Comparison of ENCODE assay signal across 8 mouse cellular contexts in the genomic region with DNA sequence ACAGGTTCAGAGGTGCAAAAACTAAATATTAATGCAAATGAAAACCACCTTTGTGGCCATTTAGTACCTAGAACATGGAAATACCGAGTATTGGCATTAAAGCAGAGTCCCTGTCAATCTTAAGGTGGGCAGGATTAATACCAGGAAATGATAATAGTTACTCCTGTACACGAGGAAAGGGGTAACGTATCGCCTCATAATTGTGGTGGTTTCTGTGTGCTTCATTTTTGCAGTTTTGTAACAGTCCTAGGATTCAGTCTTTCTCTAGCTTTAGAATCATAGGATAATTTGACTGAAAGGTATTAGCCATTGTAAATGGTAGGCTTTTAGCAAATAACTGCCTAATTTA. TPM values are rescaled to one million over a fixed set of nuclear protein-coding genes. Genes with fewer than 3 reads are reported as not detected.
DNase-seq lines count a peak whose midpoint lies in the region; ATAC-seq and TF ChIP-seq lines count a peak whose summit lies in the region.

No protein-coding gene starts in this region.

- peak overlapping the region; percentile 95 for H3K4me2 ChIP-seq in heart, embryonic 15.5 days
- H3K4me2 ChIP-seq in hindbrain, embryonic 11.5 days (replicated peaks; ENCODE audit: low read depth, low read length): peak overlapping the region; percentile 87

- TF ChIP-seq CTCF in MEL (IDR thresholded peaks at IDR 0.05 in 2 of 3, conservative IDR thresholded peaks at IDR 0.05 in 1 of 3; ENCODE audit: control insufficient read depth in 1 of 3, insufficient read depth in 1 of 3, low read depth in 2 of 3, low read length in 3 of 3, poor library complexity in 1 of 3, severe bottlenecking in 1 of 3): no peak

- H3K79me2 ChIP-seq in MEL (ENCODE audit: control insufficient read depth, insufficient read depth, low read length, poor library complexity): peaks cover 32% of the 10 kb centered on the region

- no peak for ATAC-seq in heart, embryonic 15.5 days (replicated peaks; ENCODE audit: insufficient number of reproducible peaks, insufficient read depth, low FRiP score, low read depth)
- ATAC-seq in hindbrain, embryonic 11.5 days (ENCODE audit: low FRiP score): no peak

- no peaks in the 10 kb centered on the region for H3K27me3 ChIP-seq in heart, embryonic 15.5 days
- H3K27me3 ChIP-seq in MEL (ENCODE audit: control insufficient read depth in 1 of 2, insufficient read depth in 2 of 2, low read length in 2 of 2): no peaks in the 10 kb centered on the region
- no peaks in the 10 kb centered on the region for H3K27me3 ChIP-seq in hindbrain, embryonic 11.5 days (ENCODE audit: control insufficient read depth, insufficient read depth, low read length)
- H3K27me3 ChIP-seq in midbrain, embryonic 10.5 days (ENCODE audit: low read depth, poor library complexity, severe bottlenecking): no peaks in the 10 kb centered on the region; the same call in 1 of the 2 replicates

- no peak for TF ChIP-seq EP300 in MEL (IDR thresholded peaks at IDR 0.05; ENCODE audit: low read depth in 1 of 2, low read length in 2 of 2)

- peak overlapping the region; percentile 88; the same call in 1 of the 2 replicates for H3K9ac ChIP-seq in heart, embryonic 15.5 days
- H3K9ac ChIP-seq in MEL (ENCODE audit: control insufficient read depth, low read depth, low read length, poor library complexity, severe bottlenecking): peak overlapping the region; percentile 89
- H3K9ac ChIP-seq in hindbrain, embryonic 11.5 days (ENCODE audit: low read depth, low read length): peak overlapping the region; percentile 95; the same call in 1 of the 2 replicates

- H3K9me3 ChIP-seq in heart, embryonic 15.5 days (replicated peaks): no peaks in the 10 kb centered on the region
- no peaks in the 10 kb centered on the region for H3K9me3 ChIP-seq in MEL (replicated peaks; ENCODE audit: insufficient read depth, low read length)
- H3K9me3 ChIP-seq in hindbrain, embryonic 11.5 days (ENCODE audit: control insufficient read depth, low read length): no peaks in the 10 kb centered on the region
- no peaks in the 10 kb centered on the region for H3K9me3 ChIP-seq in midbrain, embryonic 10.5 days (replicated peaks)

- no peak for TF ChIP-seq POLR2A in MEL (IDR thresholded peaks at IDR 0.05; ENCODE audit: control insufficient read depth in 1 of 2, insufficient read depth in 1 of 2, low read depth in 1 of 2, low read length in 2 of 2, poor library complexity in 1 of 2)

- peaks cover 28% of the 10 kb centered on the region for H3K4me1 ChIP-seq in heart, embryonic 15.5 days (replicated peaks)
- peaks cover 3% of the 10 kb centered on the region in 2 experiments; a peak in 2 of 4 replicates for H3K4me1 ChIP-seq in MEL (ENCODE audit: control insufficient read depth in 1 of 2, insufficient read depth in 2 of 2, low read length in 2 of 2)
- peaks cover 7% of the 10 kb centered on the region; the same call in 1 of the 2 replicates for H3K4me1 ChIP-seq in hindbrain, embryonic 11.5 days (replicated peaks; ENCODE audit: control insufficient read depth, insufficient read depth, low read length)
- H3K4me1 ChIP-seq in midbrain, embryonic 10.5 days: peaks cover 32% of the 10 kb centered on the region

- WGBS in heart, embryonic 15.5 days: 35% methylated on average over 4 of the region's 4 CpGs
- WGBS in hindbrain, embryonic 11.5 days: 52% methylated on average over 4 of the region's 4 CpGs
- 64% methylated on average over 4 of the region's 4 CpGs for WGBS in midbrain, embryonic 10.5 days

- intact Hi-C loops in heart, postnatal 10 days (cut with DNase I): loop anchor here (2.0 to 10.0 kb wide), 4 partner anchors 76 to 321 kb away; partner anchors contain the start of gene Ttc7b

- H3K36me3 ChIP-seq in heart, embryonic 15.5 days: peaks cover 41% of the 10 kb centered on the region
- H3K36me3 ChIP-seq in MEL (ENCODE audit: control insufficient read depth in 1 of 2, insufficient read depth in 2 of 2, low read length in 2 of 2): peaks cover 3 to 13% of the 10 kb centered on the region in 2 experiments
- peaks cover 6% of the 10 kb centered on the region; the same call in 1 of the 2 replicates for H3K36me3 ChIP-seq in hindbrain, embryonic 11.5 days (ENCODE audit: control insufficient read depth, insufficient read depth, low read length)
- peaks cover 41% of the 10 kb centered on the region for H3K36me3 ChIP-seq in midbrain, embryonic 10.5 days

- H3K27ac ChIP-seq in heart, embryonic 15.5 days: no peak overlapping the region
- peak overlapping the region; percentile 71 for H3K27ac ChIP-seq in MEL (ENCODE audit: control insufficient read depth, low read depth, low read length)
- H3K27ac ChIP-seq in hindbrain, embryonic 11.5 days (ENCODE audit: low read depth, low read length): no peak overlapping the region
- no peak overlapping the region for H3K27ac ChIP-seq in midbrain, embryonic 10.5 days (replicated peaks)

- TF ChIP-seq RAD21 in MEL (IDR thresholded peaks at IDR 0.05; ENCODE audit: low read depth, low read length): no peak

- no peak for DNase-seq in heart, postnatal 10 days
- peak; percentile 63 for DNase-seq in MEL (ENCODE audit: low read depth, low spot score)
- DNase-seq in hindbrain, embryonic 11.5 days (ENCODE audit: low spot score): no peak
- no peak for DNase-seq in midbrain, embryonic 10.5 days (ENCODE audit: low spot score)
- no peak for DNase-seq in right cerebral cortex, postnatal 4 days
- DNase-seq in spleen, adult 12 weeks (ENCODE audit: low spot score): no peak
- no peak for DNase-seq in urinary bladder, postnatal 4 days (ENCODE audit: low spot score in 2 of 2)

- H3K4me3 ChIP-seq in heart, embryonic 15.5 days: peak overlapping the region; percentile 99
- peak overlapping the region; percentile 77 to 91 for H3K4me3 ChIP-seq in MEL (ENCODE audit: control insufficient read depth in 1 of 2, insufficient read depth in 1 of 2, low read depth in 2 of 2, low read length in 2 of 2)
- peak overlapping the region; percentile 100 for H3K4me3 ChIP-seq in hindbrain, embryonic 11.5 days (ENCODE audit: low read depth, low read length)
- H3K4me3 ChIP-seq in midbrain, embryonic 10.5 days: peak overlapping the region; percentile 100

TF ChIP-seq in MEL, 35 proteins besides CTCF, POLR2A, EP300 and RAD21 (continues in another document):
- TF ChIP-seq CHD2 (IDR thresholded peaks at IDR 0.05; ENCODE audit: low read length) (no peak), TCF12 (IDR thresholded peaks at IDR 0.05; ENCODE audit: low read depth, low read length) (no peak), MAX (IDR thresholded peaks at IDR 0.05; ENCODE audit: low read length) (no peak), TBP (IDR thresholded peaks at IDR 0.05; ENCODE audit: low read depth, low read length) (no peak), JUND (IDR thresholded peaks at IDR 0.05; ENCODE audit: low read depth, low read length) (no peak), SIN3A (IDR thresholded peaks at IDR 0.05; ENCODE audit: low read length) (no peak; the same call in 1 of the 2 replicates), MAFK (IDR thresholded peaks at IDR 0.05; ENCODE audit: borderline replicate concordance, low read depth, low read length) (no peak), BHLHE40 (IDR thresholded peaks at IDR 0.05; ENCODE audit: borderline replicate concordance, low read depth, low read length) (no peak), MXI1 (IDR thresholded peaks at IDR 0.05; ENCODE audit: low read depth, low read length) (no peak), KAT2A (conservative IDR thresholded peaks at IDR 0.05; ENCODE audit: low read depth, low read length) (no peak), MYB (IDR thresholded peaks at IDR 0.05; ENCODE audit: low read depth, low read length) (no peak), NELFE (IDR thresholded peaks at IDR 0.05; ENCODE audit: low read depth, low read length) (peak; percentile 12; the same call in 1 of the 2 replicates), SMC3 (IDR thresholded peaks at IDR 0.05; ENCODE audit: low read depth, low read length) (0 out of 2 replicates have a peak, but pooled peaks have one; percentile 4), USF1 (IDR thresholded peaks at IDR 0.05; ENCODE audit: low read depth, low read length) (no peak), MAZ (IDR thresholded peaks at IDR 0.05; ENCODE audit: low read depth, low read length) (no peak), RCOR1 (IDR thresholded peaks at IDR 0.05; ENCODE audit: low read depth, low read length) (no peak), ZC3H11A (IDR thresholded peaks at IDR 0.05; ENCODE audit: low read depth, low read length) (no peak), ELF1 (IDR thresholded peaks at IDR 0.05; ENCODE audit: low read depth, low read length) (no peak), MEF2A (IDR thresholded peaks at IDR 0.05; ENCODE audit: extremely low read depth, insufficient replicate concordance, low read depth, low read length, poor library complexity, severe bottlenecking) (no peak), GATA1 (IDR thresholded peaks at IDR 0.05; ENCODE audit: low read depth, low read length) (no peak), MYC (IDR thresholded peaks at IDR 0.05; ENCODE audit: low read depth, low read length) (peak; percentile 54; the same call in 1 of the 2 replicates), POLR2AphosphoS2 (IDR thresholded peaks at IDR 0.05; ENCODE audit: low read length) (no peak; the same call in 1 of the 2 replicates), USF2 (IDR thresholded peaks at IDR 0.05; ENCODE audit: borderline replicate concordance in 1 of 2, insufficient read depth in 1 of 2, low read depth in 1 of 2, low read length in 2 of 2) (no peak), NRF1 (IDR thresholded peaks at IDR 0.05; ENCODE audit: insufficient read depth, low read depth, low read length, poor library complexity, severe bottlenecking) (no peak)

RNA-seq across cellular contexts. Expression of gene Calm1, which starts 2.1 kb away (rescaled TPM):
- polyA plus RNA-seq in heart, embryonic 15.5 days (2015; fragmentation: Nextera tagmentation; extraction: Ambion mirVana): 731 and 759 TPM in 2 replicates
- 100 to 1,000 TPM; 338 to 349 TPM for total RNA-seq in heart, postnatal 10 days (2021)
- 602 and 651 TPM in 2 replicates for total RNA-seq in MEL (2012; rRNA removed)
- polyA plus RNA-seq in MEL (2012; ENCODE audit: insufficient read depth in 1 of 2, insufficient read length in 2 of 2, low read depth in 1 of 2, low replicate concordance in 2 of 2, missing spikeins in 1 of 2): 1,000 to 10,000 TPM in 1 of 2 experiments, 100 to 1,000 TPM in 1; 524 to 3,339 TPM
- polyA plus RNA-seq in hindbrain, embryonic 11.5 days (2014; fragmentation: Nextera tagmentation; extraction: Ambion mirVana): 1,456 and 1,584 TPM in 2 replicates
- polyA plus RNA-seq in midbrain, embryonic 10.5 days (2016; fragmentation: Nextera tagmentation; extraction: Ambion mirVana): 1,473 and 1,491 TPM in 2 replicates

RNA-seq across cellular contexts. Expression of gene Nrde2, which starts 41.9 kb away (rescaled TPM):
- 7.6 and 9.0 TPM in 2 replicates for polyA plus RNA-seq in heart, embryonic 15.5 days (2015; fragmentation: Nextera tagmentation; extraction: Ambion mirVana)
- 10 to 100 TPM; 12.5 to 14.2 TPM for total RNA-seq in heart, postnatal 10 days (2021)
- total RNA-seq in MEL (2012; rRNA removed): 16.5 and 17.7 TPM in 2 replicates
- 10 to 100 TPM in 1 of 2 experiments, not detected in 1; 17.2 TPM for polyA plus RNA-seq in MEL (2012; ENCODE audit: insufficient read depth in 1 of 2, insufficient read length in 2 of 2, low read depth in 1 of 2, low replicate concordance in 2 of 2, missing spikeins in 1 of 2)
- polyA plus RNA-seq in hindbrain, embryonic 11.5 days (2014; fragmentation: Nextera tagmentation; extraction: Ambion mirVana): 9.0 and 11.1 TPM in 2 replicates
- polyA plus RNA-seq in midbrain, embryonic 10.5 days (2016; fragmentation: Nextera tagmentation; extraction: Ambion mirVana): 14.1 and 15.1 TPM in 2 replicates
